Mouse (Mus musculus): Measurements from ENCODE around the gene Mdk. TPM values are rescaled to one million over a fixed set of nuclear protein-coding genes. Genes with fewer than 3 reads are reported as not detected.

The Mdk gene
- total and polyA plus RNA-seq, 2 experiments from 2014 or later, result 18.5 to 100 TPM

GRCm38 (mm10) chr2:91930761-91931291 lies 1.3 kb downstream of the Mdk start:
- Histone ChIP-seq H3K9ac (replicated peaks; ENCODE audit: low read depth, low read length) (peak overlapping the region; percentile 56), H3K27ac (ENCODE audit: low read depth) (no peak overlapping the region; the same call in 1 of the 2 replicates), H3K36me3 (replicated peaks; ENCODE audit: control insufficient read depth, insufficient read depth, low read length) (peaks cover 30% of the 10 kb centered on the region), H3K4me1 (ENCODE audit: control insufficient read depth, insufficient read depth) (peaks cover 15% of the 10 kb centered on the region), H3K4me2 (ENCODE audit: low read depth, low read length) (peak overlapping the region; percentile 66), H3K9me3 (replicated peaks; ENCODE audit: control insufficient read depth, low read length) (no peaks in the 10 kb centered on the region), H3K27me3 (ENCODE audit: control insufficient read depth, insufficient read depth, low read length) (no peaks in the 10 kb centered on the region), H3K4me3 (ENCODE audit: low read depth, low read length) (peak overlapping the region; percentile 47)
- no peak for TF ChIP-seq EP300 (IDR thresholded peaks at IDR 0.05; ENCODE audit: low read depth)
- TF ChIP-seq CTCF (IDR thresholded peaks at IDR 0.05; ENCODE audit: low read depth), result no peak
- DNase-seq (ENCODE audit: low spot score), result no peak
- 14% methylated on average over 22 of the region's 23 CpGs for WGBS
- no peak for ATAC-seq (ENCODE audit: insufficient read depth, low read depth)

GRCm38 (mm10) chr2:91929936-91930335 lies 2.2 kb downstream of the Mdk start:
- 15% methylated on average over 12 of the region's 12 CpGs for WGBS
- peak; percentile 65 for DNase-seq (ENCODE audit: low spot score)

GRCm38 (mm10) chr2:91929455-91929854 lies 2.6 kb downstream of the Mdk start:
- Histone ChIP-seq H3K36me3 (replicated peaks; ENCODE audit: control insufficient read depth, insufficient read depth, low read length) (peaks cover 16% of the 10 kb centered on the region; the same call in 1 of the 2 replicates), H3K9ac (replicated peaks; ENCODE audit: low read depth, low read length) (no peak overlapping the region), H3K9me3 (replicated peaks; ENCODE audit: control insufficient read depth, low read length) (no peaks in the 10 kb centered on the region), H3K27ac (ENCODE audit: low read depth) (no peak overlapping the region), H3K4me3 (ENCODE audit: low read depth, low read length) (no peak overlapping the region), H3K4me1 (ENCODE audit: control insufficient read depth, insufficient read depth) (peaks cover 15% of the 10 kb centered on the region), H3K4me2 (ENCODE audit: low read depth, low read length) (no peak overlapping the region), H3K27me3 (ENCODE audit: control insufficient read depth, insufficient read depth, low read length) (peaks cover 9% of the 10 kb centered on the region)
- no peak for ATAC-seq (ENCODE audit: insufficient read depth, low read depth)
- no peak for TF ChIP-seq CTCF (IDR thresholded peaks at IDR 0.05; ENCODE audit: low read depth)
- no peak for TF ChIP-seq EP300 (IDR thresholded peaks at IDR 0.05; ENCODE audit: low read depth)
- DNase-seq (ENCODE audit: low spot score), result no peak
- 61% methylated on average over 3 of the region's 3 CpGs for WGBS

More at GRCm38 (mm10) chr2:91929936-91930335, 2.2 kb downstream of the Mdk start:
- H3K9me3 ChIP-seq (replicated peaks; ENCODE audit: control insufficient read depth, low read length), result no peaks in the 10 kb centered on the region
- H3K4me3 ChIP-seq (ENCODE audit: low read depth, low read length), result no peak overlapping the region
- peak; percentile 40; the same call in 1 of the 2 replicates for ATAC-seq (ENCODE audit: insufficient read depth, low read depth)
- H3K4me2 ChIP-seq (ENCODE audit: low read depth, low read length), result peak overlapping the region; percentile 66
- H3K4me1 ChIP-seq (ENCODE audit: control insufficient read depth, insufficient read depth), result peaks cover 15% of the 10 kb centered on the region
- H3K27me3 ChIP-seq (ENCODE audit: control insufficient read depth, insufficient read depth, low read length), result peaks cover 4% of the 10 kb centered on the region; the same call in 1 of the 2 replicates
- H3K9ac ChIP-seq (replicated peaks; ENCODE audit: low read depth, low read length), result no peak overlapping the region
- H3K27ac ChIP-seq (ENCODE audit: low read depth), result no peak overlapping the region
- TF ChIP-seq CTCF (IDR thresholded peaks at IDR 0.05; ENCODE audit: low read depth) (peak; percentile 78), EP300 (IDR thresholded peaks at IDR 0.05; ENCODE audit: low read depth) (no peak)
- H3K36me3 ChIP-seq (replicated peaks; ENCODE audit: control insufficient read depth, insufficient read depth, low read length), result peaks cover 21% of the 10 kb centered on the region; the same call in 1 of the 2 replicates

- Histone ChIP-seq H3K4me1 (ENCODE audit: control insufficient read depth, insufficient read depth) (peaks cover 17% of the 10 kb centered on the region), H3K4me3 (ENCODE audit: low read depth, low read length) (no peak overlapping the region), H3K9me3 (replicated peaks; ENCODE audit: control insufficient read depth, low read length) (no peaks in the 10 kb centered on the region), H3K36me3 (replicated peaks; ENCODE audit: control insufficient read depth, insufficient read depth, low read length) (peaks cover 9% of the 10 kb centered on the region; the same call in 1 of the 2 replicates), H3K4me2 (ENCODE audit: low read depth, low read length) (no peak overlapping the region), H3K27me3 (ENCODE audit: control insufficient read depth, insufficient read depth, low read length) (peaks cover 16% of the 10 kb centered on the region), H3K27ac (ENCODE audit: low read depth) (no peak overlapping the region), H3K9ac (replicated peaks; ENCODE audit: low read depth, low read length) (no peak overlapping the region)
- ATAC-seq (ENCODE audit: insufficient read depth, low read depth), result no peak
- no peak for TF ChIP-seq CTCF (IDR thresholded peaks at IDR 0.05; ENCODE audit: low read depth)
- no peak for TF ChIP-seq EP300 (IDR thresholded peaks at IDR 0.05; ENCODE audit: low read depth)
- WGBS, result 71% methylated on average over 23 of the region's 23 CpGs
- DNase-seq (ENCODE audit: low spot score), result no peak
Observed at GRCm38 (mm10) chr2:91928534-91929350, 3.4 kb downstream of the Mdk start.

- no peak overlapping the region for H3K9ac ChIP-seq (replicated peaks; ENCODE audit: low read depth, low read length)
- ATAC-seq (ENCODE audit: insufficient read depth, low read depth) (no peak), DNase-seq (ENCODE audit: low spot score) (no peak)
- peaks cover 18% of the 10 kb centered on the region for H3K4me1 ChIP-seq (ENCODE audit: control insufficient read depth, insufficient read depth)
- no peak overlapping the region for H3K27ac ChIP-seq (ENCODE audit: low read depth)
- H3K4me2 ChIP-seq (ENCODE audit: low read depth, low read length), result peak overlapping the region; percentile 32
- no peaks in the 10 kb centered on the region for H3K9me3 ChIP-seq (replicated peaks; ENCODE audit: control insufficient read depth, low read length)
- peaks cover 23% of the 10 kb centered on the region for H3K27me3 ChIP-seq (ENCODE audit: control insufficient read depth, insufficient read depth, low read length)
- peak; percentile 57 for TF ChIP-seq CTCF (IDR thresholded peaks at IDR 0.05; ENCODE audit: low read depth)
- no peak for TF ChIP-seq EP300 (IDR thresholded peaks at IDR 0.05; ENCODE audit: low read depth)
- H3K4me3 ChIP-seq (ENCODE audit: low read depth, low read length), result peak overlapping the region; percentile 10
- WGBS, result 39% methylated on average over 34 of the region's 34 CpGs
- 0 out of 2 replicates have a peak, but pooled peaks cover 2% of the 10 kb centered on the region for H3K36me3 ChIP-seq (replicated peaks; ENCODE audit: control insufficient read depth, insufficient read depth, low read length)
Observed at GRCm38 (mm10) chr2:91927826-91928533, 4.1 kb downstream of the Mdk start.
